Mouse (Mus musculus): ENCODE measurements at regions not wholly inside any gene's neighbourhood (a gene's known extent, or its start where the extent isn't known, plus 50 kb on each side); places are given as distances from the start of the nearest gene placed in this dataset.

- no peak for DNase-seq (ENCODE audit: extremely low spot score)
Measured at GRCm38 (mm10) chr16:95929700-95930435, 60.9 kb downstream of the Psmg1 start.

- DNase-seq (ENCODE audit: extremely low spot score), result no peak
Measured at GRCm38 (mm10) chr16:95928290-95929260, 62.2 kb downstream of the Psmg1 start.

GRCm38 (mm10) chr16:95926558-95926957, 64.2 kb downstream of the Psmg1 start:
- DNase-seq (ENCODE audit: extremely low spot score), result no peak

- DNase-seq (ENCODE audit: extremely low spot score), result no peak
Measured at GRCm38 (mm10) chr16:95924716-95925115, 66.0 kb downstream of the Psmg1 start.

GRCm38 (mm10) chr16:95923991-95924390, 66.8 kb downstream of the Psmg1 start:
- no peak for DNase-seq (ENCODE audit: extremely low spot score)

GRCm38 (mm10) chr16:95922369-95922934, 68.3 kb downstream of the Psmg1 start:
- no peak for DNase-seq (ENCODE audit: extremely low spot score)

GRCm38 (mm10) chr16:95921169-95921568, 69.6 kb downstream of the Psmg1 start:
- DNase-seq (ENCODE audit: extremely low spot score), result no peak

GRCm38 (mm10) chr16:95918651-95919425, 71.9 kb downstream of the Psmg1 start:
- no peak for DNase-seq (ENCODE audit: extremely low spot score)

- DNase-seq (ENCODE audit: extremely low spot score), result no peak
Measured at GRCm38 (mm10) chr16:95917635-95918407, 72.9 kb downstream of the Psmg1 start.

- DNase-seq (ENCODE audit: extremely low spot score), result no peak
Measured at GRCm38 (mm10) chr16:95913879-95914278, 76.9 kb downstream of the Psmg1 start.

GRCm38 (mm10) chr16:95904531-95905165, 86.1 kb downstream of the Psmg1 start:
- DNase-seq (ENCODE audit: extremely low spot score), result no peak

- no peak for DNase-seq (ENCODE audit: extremely low spot score)
Measured at GRCm38 (mm10) chr16:95903383-95903913, 87.3 kb downstream of the Psmg1 start.

- no peak for DNase-seq (ENCODE audit: extremely low spot score)
Measured at GRCm38 (mm10) chr16:95902177-95902576, 88.6 kb downstream of the Psmg1 start.

GRCm38 (mm10) chr16:95901388-95901787, 89.4 kb downstream of the Psmg1 start:
- DNase-seq (ENCODE audit: extremely low spot score), result no peak

- no peak for DNase-seq (ENCODE audit: extremely low spot score)
Measured at GRCm38 (mm10) chr16:95900181-95900580, 90.6 kb downstream of the Psmg1 start.

- DNase-seq (ENCODE audit: extremely low spot score), result no peak
Measured at GRCm38 (mm10) chr16:95899672-95900071, 91.1 kb downstream of the Psmg1 start.

GRCm38 (mm10) chr16:95897843-95898242, 92.9 kb downstream of the Psmg1 start:
- DNase-seq (ENCODE audit: extremely low spot score), result no peak

- no peak for DNase-seq (ENCODE audit: extremely low spot score)
Measured at GRCm38 (mm10) chr16:95896126-95896525, 94.6 kb downstream of the Psmg1 start.

- DNase-seq (ENCODE audit: extremely low spot score), result no peak
Measured at GRCm38 (mm10) chr16:95893534-95894290, 97.0 kb downstream of the Psmg1 start.
